Mouse (Mus musculus) stomach, embryonic 16.5 days (tissue): ENCODE data around the gene Fam126a. TPM values are rescaled to one million over a fixed set of nuclear protein-coding genes. Genes with fewer than 3 reads are reported as not detected.

Source experiments
- ATAC-seq: fragments of 200-750 bp; cut with Nextera tagmentation; 2 replicates; pipeline ENCODE4 v1.8.0; 2017; ENCODE audit warnings: moderate number of reproducible peaks, moderate TSS enrichment; ENCODE audit not compliant: insufficient read depth, low FRiP score
- H3K27ac ChIP-seq: fragments of 300-500 bp; sonication (generic); 2 replicates; pipeline ENCODE4 v1.5.1; 2014; ENCODE audit warnings: low read length
- H3K27me3 ChIP-seq: fragments of 300-500 bp; sonication (generic); 2 replicates; pipeline ENCODE4 v1.6.1; 2014; ENCODE audit warnings: low read length, control low read depth, mixed read lengths; ENCODE audit not compliant: control insufficient read depth, insufficient read depth
- H3K36me3 ChIP-seq: fragments of 300-500 bp; sonication (generic); 2 replicates; pipeline ENCODE4 v1.6.1; 2014; ENCODE audit warnings: low read length; ENCODE audit not compliant: control insufficient read depth, insufficient read depth
- H3K4me1 ChIP-seq: fragments of 300-500 bp; sonication (generic); 2 replicates; pipeline ENCODE4 v1.6.1; 2014; ENCODE audit warnings: low read length, control low read depth, mixed read lengths; ENCODE audit not compliant: control insufficient read depth, insufficient read depth
- H3K4me2 ChIP-seq: fragments of 300-500 bp; sonication (generic); 2 replicates; pipeline ENCODE4 v1.6.1; 2014; ENCODE audit warnings: low read depth, low read length, mixed read lengths
- H3K4me3 ChIP-seq: fragments of 300-500 bp; sonication (generic); replicated peaks from 2 replicates; pipeline ENCODE4 v1.5.1; 2014; ENCODE audit warnings: mild to moderate bottlenecking, low read length
- H3K9ac ChIP-seq: fragments of 300-500 bp; sonication (generic); 2 replicates; pipeline ENCODE4 v1.6.1; 2014; ENCODE audit warnings: low read length
- H3K9me3 ChIP-seq: fragments of 300-500 bp; sonication (generic); replicated peaks from 2 replicates; pipeline ENCODE4 v1.6.1; 2016; ENCODE audit warnings: low read length, control low read depth; ENCODE audit not compliant: control insufficient read depth
- WGBS: fragments of 180-500 bp; shearing (Covaris S2); extraction: QIAGEN DNeasy Blood & Tissue Kit; methylation state at CpG from one replicate; pipeline ENCODE4 v1.1.7; 2014; 5-methylcytosine and 5-hydroxymethylcytosine counted together
- polyA plus RNA-seq: library from polyadenylated mRNA; unstranded; fragments of >200 nt; fragmentation: Nextera tagmentation; extraction: Ambion mirVana; gene quantifications from 2 replicates; pipeline ENCODE4 v1.2.1, GENCODE M21; 2015

Fam126a gene
- polyA plus RNA-seq, 1 experiment from 2014 or later, result 19.1 TPM

DNA sequence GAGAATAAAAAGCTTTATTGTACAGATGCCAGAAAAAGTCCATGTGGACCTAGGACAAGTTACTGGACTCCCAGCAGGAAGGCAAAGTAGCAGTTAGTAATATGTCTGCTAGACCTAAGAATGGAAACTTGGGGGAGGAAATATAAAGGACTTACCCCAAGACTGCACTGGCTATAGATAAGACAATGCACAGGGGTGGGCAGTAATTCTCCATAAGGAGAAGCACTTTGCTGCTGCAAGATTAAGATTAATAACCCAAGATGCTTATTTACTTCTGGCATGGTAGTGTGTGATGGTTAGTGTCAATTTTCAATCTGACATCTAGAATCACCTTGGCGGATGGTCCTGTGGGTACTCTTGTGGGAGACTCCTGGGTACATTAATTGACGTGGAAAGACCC, 128.3 kb downstream of the Fam126a start:
- Histone ChIP-seq H3K27ac (no peak overlapping the region), H3K4me3 (no peak overlapping the region)

DNA sequence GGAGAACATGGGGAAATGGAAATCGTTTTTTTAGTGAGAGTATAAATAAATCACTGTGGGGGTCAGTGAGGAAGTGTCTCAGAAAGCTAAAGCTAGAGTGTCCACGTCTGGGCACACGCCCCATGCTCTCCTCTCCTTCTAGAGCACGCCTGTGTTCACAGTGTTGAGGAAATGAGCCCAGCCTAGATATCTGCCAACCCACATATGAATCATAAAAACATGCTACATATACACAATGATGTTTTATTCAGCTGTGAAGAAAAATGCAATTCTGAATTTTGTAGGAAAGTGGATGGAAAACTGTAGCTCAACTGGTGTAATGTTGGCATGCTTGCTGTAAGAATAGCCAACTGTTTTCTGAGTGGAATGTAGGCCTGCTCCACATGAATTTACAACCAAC, 130.3 kb downstream of the Fam126a start:
- Histone ChIP-seq H3K4me1 (no peaks in the 10 kb centered on the region), H3K36me3 (no peaks in the 10 kb centered on the region), H3K27me3 (no peaks in the 10 kb centered on the region), H3K9me3 (no peaks in the 10 kb centered on the region), H3K9ac (no peak overlapping the region), H3K4me3 (no peak overlapping the region), H3K4me2 (no peak overlapping the region), H3K27ac (no peak overlapping the region)
- 63% methylated on average over 4 of the region's 4 CpGs for WGBS
- ATAC-seq, result no peak

More for the DNA sequence above, 128.3 kb downstream of the Fam126a start:
- WGBS, result 81% methylated on average over 2 of the region's 2 CpGs
- no peak for ATAC-seq
- H3K27me3 ChIP-seq, result no peaks in the 10 kb centered on the region
- no peaks in the 10 kb centered on the region for H3K4me1 ChIP-seq
- H3K36me3 ChIP-seq, result no peaks in the 10 kb centered on the region
- H3K4me2 ChIP-seq, result no peak overlapping the region
- no peak overlapping the region for H3K9ac ChIP-seq
- no peaks in the 10 kb centered on the region for H3K9me3 ChIP-seq

DNA sequence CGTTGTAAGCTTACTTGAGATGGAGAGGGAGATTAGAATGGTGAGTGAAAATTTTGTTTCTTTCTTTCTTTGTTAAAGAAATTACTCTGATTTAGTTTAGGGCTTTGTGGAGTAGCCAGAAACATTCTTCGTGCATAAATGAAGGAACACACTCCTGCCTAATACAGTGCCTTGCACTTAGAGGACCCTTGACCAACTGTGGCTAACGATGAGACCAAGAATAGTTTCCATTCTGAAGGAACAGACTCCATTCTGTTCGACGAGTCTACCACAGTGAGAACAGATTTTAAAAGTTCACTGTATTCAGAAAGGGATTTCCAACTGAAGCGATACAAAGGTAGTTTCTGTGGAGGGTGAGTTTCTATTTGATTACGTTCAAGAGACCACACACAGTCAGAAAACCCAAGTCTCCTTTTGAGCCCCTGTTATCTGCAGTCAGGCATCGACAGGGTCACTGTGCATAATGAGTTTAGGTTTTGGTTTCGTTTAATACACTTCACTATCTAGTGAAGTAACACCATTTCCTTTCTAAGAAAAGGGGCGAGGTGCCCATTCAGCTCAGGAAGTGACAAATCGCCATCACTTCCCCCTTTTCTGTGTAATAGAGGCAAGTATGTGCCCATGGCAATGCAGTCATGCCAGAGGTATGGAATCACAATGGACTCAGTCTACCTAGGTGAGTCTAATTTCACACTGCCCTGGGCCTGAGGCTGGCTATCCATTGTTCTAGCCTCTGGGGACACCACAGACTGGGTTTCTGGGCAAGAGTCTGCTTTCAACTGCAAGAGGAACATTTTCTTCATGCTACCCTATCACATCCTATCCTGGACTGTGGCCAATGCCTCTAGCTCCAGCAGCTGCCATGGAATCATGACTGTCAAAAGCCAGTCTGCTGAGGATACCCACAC, 136.4 kb downstream of the Fam126a start:
- no peak for ATAC-seq
- Histone ChIP-seq H3K36me3 (no peaks in the 10 kb centered on the region), H3K9me3 (no peaks in the 10 kb centered on the region), H3K4me1 (no peaks in the 10 kb centered on the region), H3K4me3 (no peak overlapping the region), H3K4me2 (no peak overlapping the region), H3K27me3 (no peaks in the 10 kb centered on the region), H3K27ac (no peak overlapping the region), H3K9ac (no peak overlapping the region)
- WGBS, result 60% methylated on average over 11 of the region's 11 CpGs

DNA sequence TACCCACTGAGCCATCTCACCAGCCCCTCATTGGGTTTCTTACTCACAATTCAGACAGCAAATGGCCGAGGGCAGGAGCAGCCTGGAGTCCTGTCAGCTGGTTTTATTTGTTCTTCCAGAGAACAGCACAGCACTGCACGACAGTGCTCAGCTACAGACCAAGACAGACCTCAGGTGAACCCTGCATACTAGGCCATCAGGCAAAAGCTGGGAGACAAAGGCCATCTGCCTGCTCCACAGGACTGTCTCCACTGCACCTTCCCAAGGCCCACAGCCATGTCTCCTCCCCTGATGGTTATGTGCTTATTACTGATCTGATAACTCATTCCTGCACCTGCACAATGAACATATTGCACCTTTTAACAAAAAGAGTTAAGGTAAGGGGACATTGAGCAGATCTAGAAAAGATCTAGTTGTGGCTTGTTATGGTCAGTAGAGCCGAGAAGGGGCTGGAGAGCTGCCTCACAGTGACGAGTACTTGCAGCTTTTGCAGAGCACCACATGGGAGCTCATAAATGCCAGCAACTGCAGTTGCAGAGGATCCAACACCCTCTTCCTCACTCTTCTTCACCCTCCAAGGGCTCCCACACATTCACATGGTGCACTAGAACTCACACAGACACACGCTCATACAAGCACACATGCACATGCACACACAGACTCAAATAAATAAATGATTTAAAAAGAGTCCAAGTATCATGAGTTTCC, 137.2 kb downstream of the Fam126a start:
- Histone ChIP-seq H3K27me3 (no peaks in the 10 kb centered on the region), H3K9me3 (no peaks in the 10 kb centered on the region), H3K4me3 (no peak overlapping the region), H3K27ac (no peak overlapping the region), H3K4me1 (no peaks in the 10 kb centered on the region), H3K9ac (no peak overlapping the region), H3K36me3 (no peaks in the 10 kb centered on the region), H3K4me2 (no peak overlapping the region)
- 71% methylated on average over 5 of the region's 5 CpGs for WGBS
- ATAC-seq, result no peak

DNA sequence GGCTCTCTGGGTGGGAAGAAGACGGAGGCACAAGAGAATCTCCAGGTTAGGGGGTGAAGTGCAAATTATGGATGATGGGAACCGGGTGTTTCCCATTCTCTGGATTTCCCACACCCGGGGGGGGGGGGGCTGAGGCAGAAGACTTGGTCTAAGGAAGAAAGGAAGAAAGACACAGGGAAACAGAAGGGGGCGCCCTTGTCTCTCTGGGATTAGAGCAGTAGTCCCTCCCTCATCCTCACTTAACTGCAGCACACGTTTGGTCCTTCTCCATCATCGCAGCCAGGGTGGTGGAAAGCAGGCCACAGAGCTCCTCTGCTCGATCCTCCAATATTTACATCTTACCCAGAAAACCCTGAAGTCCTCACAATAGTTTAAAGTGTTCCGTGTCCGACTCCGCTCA, 139.8 kb downstream of the Fam126a start:
- Histone ChIP-seq H3K4me2 (no peak overlapping the region), H3K9me3 (no peaks in the 10 kb centered on the region), H3K27me3 (no peaks in the 10 kb centered on the region), H3K4me1 (no peaks in the 10 kb centered on the region), H3K27ac (no peak overlapping the region), H3K9ac (no peak overlapping the region), H3K4me3 (no peak overlapping the region), H3K36me3 (no peaks in the 10 kb centered on the region)
- no peak for ATAC-seq
- 41% methylated on average over 10 of the region's 10 CpGs for WGBS

DNA sequence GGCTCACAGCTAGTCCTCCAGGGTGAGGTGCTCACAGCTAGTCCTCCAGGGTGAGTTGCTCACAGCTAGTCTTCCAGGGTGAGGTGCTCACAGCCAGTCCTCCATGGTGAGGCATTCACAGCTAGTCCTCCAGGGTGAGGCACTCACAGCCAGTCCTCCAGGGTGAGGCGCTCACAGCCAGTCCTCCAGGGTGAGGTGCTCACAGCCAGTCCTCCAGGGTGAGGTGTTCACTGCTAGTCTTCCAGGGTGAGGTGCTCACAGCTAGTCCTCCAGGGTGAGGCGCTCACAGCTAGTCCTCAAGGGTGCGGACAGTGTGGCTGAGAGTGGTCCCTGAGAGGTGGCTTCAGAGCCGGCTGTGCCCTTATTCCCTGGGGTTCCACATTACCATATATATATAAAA, 141.0 kb downstream of the Fam126a start:
- no peak for ATAC-seq
- H3K4me3 ChIP-seq, result no peak overlapping the region
- WGBS, result 66% methylated on average over 4 of the region's 4 CpGs

DNA sequence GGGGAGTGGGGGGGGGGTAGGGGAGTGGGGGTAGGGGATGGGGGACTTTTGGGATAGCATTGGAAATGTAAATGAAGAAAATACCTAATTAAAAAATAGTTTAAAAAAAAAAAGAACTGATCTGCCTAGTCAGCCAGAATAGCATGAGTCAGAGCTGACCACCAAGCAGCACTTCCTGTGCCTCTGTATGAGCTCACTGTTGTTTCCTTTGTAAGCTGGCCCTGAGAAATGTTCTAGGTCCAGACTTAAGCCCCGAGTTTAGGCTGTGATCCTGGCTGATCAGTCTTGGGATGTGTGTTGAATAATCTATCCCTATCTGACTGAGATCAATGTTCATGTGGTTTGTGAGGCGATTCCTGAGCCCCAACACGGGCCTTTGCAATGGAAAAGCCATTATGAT, 143.4 kb downstream of the Fam126a start:
- H3K4me1 ChIP-seq, result no peaks in the 10 kb centered on the region
- no peaks in the 10 kb centered on the region for H3K9me3 ChIP-seq
- no peak overlapping the region for H3K9ac ChIP-seq
- H3K27ac ChIP-seq, result no peak overlapping the region
- no peak overlapping the region for H3K4me3 ChIP-seq
- H3K36me3 ChIP-seq, result no peaks in the 10 kb centered on the region
- no peak for ATAC-seq
- no peaks in the 10 kb centered on the region for H3K27me3 ChIP-seq
- WGBS, result 57% methylated on average over 3 of the region's 3 CpGs
- H3K4me2 ChIP-seq, result no peak overlapping the region

More for the DNA sequence above, 141.0 kb downstream of the Fam126a start:
- H3K27me3 ChIP-seq, result no peaks in the 10 kb centered on the region
- no peaks in the 10 kb centered on the region for H3K9me3 ChIP-seq
- no peak overlapping the region for H3K27ac ChIP-seq
- H3K9ac ChIP-seq, result no peak overlapping the region
- no peaks in the 10 kb centered on the region for H3K4me1 ChIP-seq
- H3K36me3 ChIP-seq, result no peaks in the 10 kb centered on the region
- H3K4me2 ChIP-seq, result no peak overlapping the region

DNA sequence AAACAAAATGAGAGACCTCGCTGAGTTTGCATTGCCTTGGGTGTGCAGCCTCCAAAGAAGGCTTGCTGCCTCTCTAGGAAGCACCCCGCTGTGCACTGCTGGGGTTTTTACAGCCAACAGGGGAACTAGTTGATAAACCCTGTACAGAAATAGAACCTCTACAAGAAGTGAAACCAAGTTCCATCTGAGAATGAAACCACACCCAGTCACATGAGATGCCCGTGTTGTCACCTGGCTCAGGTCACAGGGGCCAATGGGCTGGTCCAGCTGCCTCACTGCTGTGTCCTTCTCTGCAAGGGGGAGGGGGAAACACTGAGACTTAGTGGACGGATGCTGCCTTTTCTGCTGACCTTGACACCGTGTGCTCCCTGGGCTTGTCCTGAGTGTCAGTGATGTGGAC, 156.0 kb downstream of the Fam126a start:
- H3K4me3 ChIP-seq, result no peak overlapping the region
- no peak overlapping the region for H3K4me2 ChIP-seq
- H3K9ac ChIP-seq, result no peak overlapping the region
- no peak for ATAC-seq
- no peaks in the 10 kb centered on the region for H3K4me1 ChIP-seq
- H3K27ac ChIP-seq, result no peak overlapping the region
- H3K27me3 ChIP-seq, result no peaks in the 10 kb centered on the region
- H3K36me3 ChIP-seq, result no peaks in the 10 kb centered on the region
- no peaks in the 10 kb centered on the region for H3K9me3 ChIP-seq
- 48% methylated on average over 5 of the region's 5 CpGs for WGBS

DNA sequence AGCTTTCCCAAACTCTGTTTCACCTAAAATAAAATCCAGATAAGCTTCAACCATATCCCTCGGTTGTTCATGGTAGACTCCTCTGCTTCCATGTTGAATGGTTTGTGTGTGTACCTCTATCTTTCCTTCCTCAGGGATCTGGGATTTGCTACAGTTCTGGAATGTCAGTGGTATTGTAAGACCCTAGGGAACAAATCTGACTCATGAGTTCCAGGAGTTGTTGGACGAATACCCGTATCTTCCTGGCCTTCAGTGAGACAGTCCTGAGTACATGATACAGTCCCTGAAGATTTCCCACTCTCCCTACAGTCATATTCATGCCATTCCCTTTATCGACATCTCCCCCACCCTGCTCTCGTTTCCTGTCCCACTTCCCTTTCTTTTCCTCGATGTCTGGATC, 157.9 kb downstream of the Fam126a start:
- 77% methylated on average over 6 of the region's 6 CpGs for WGBS
- H3K9me3 ChIP-seq, result no peaks in the 10 kb centered on the region
- ATAC-seq, result no peak

More for the DNA sequence above, 157.9 kb downstream of the Fam126a start:
- H3K36me3 ChIP-seq, result no peaks in the 10 kb centered on the region
- no peak overlapping the region for H3K4me3 ChIP-seq
- H3K27me3 ChIP-seq, result no peaks in the 10 kb centered on the region
- no peak overlapping the region for H3K4me2 ChIP-seq
- no peak overlapping the region for H3K9ac ChIP-seq
- no peak overlapping the region for H3K27ac ChIP-seq
- H3K4me1 ChIP-seq, result no peaks in the 10 kb centered on the region
